Mouse (Mus musculus): ENCODE measurements around the gene Ttll4. TPM values are rescaled to one million over a fixed set of nuclear protein-coding genes. Genes with fewer than 3 reads are reported as not detected.

The Ttll4 gene
- total and polyA plus RNA-seq, 2 experiments, result 8.6 to 9.1 TPM

DNA sequence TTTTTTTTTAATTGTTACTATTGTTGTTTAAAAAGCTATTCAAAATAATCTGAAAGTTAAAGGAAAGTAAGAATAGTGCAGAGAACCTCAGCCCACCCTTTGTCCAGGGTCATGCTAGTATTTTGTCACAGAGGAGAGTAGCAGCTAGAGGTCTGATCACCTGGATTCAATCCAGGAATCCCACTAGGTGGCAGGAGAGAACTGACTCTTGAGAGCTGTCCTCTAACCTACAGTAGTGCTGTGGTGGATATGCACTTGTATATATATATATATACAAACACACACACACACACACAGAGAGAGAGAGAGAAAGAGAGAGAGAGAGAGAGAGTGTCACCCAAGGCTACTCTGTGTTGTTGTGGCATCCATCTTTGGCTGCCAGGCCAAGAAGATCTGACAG lies 17.6 kb upstream of the Ttll4 start:
- Histone ChIP-seq H3K4me1 (ENCODE audit: control insufficient read depth, insufficient read depth, low read length) (no peaks in the 10 kb centered on the region), H3K27me3 (ENCODE audit: control insufficient read depth, insufficient read depth, low read length) (no peaks in the 10 kb centered on the region), H3K27ac (replicated peaks; ENCODE audit: insufficient read depth, low read depth, low read length) (no peak overlapping the region)

DNA sequence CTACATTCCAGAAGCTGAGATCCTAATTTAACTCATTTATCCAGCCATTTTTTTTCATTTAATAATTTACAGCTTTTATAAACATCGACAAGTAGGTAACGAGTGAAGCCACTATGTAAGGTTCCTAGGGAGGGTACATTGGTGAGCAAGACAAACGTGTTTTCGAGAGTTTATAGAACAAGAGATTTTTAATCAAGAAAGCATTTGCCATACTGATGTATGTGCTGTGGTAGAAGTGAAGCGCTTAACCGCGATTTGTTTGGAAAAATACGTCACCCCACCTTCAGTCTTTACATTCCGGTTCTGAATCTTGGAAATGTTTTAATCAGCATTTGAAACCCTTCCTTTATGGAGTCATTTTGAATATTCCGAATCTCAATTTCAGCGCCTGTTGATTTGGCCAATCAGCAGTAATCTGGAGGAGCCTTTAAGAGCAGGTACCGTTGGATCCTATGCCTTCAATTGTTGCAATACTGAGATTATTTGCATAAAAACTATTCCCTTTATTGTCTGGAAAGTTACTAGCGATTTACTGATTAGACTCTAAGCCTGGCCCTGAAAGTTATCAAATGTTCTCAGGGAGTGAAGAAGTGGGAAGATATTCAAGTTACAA lies 814 bp downstream of the Ttll4 start:
- Histone ChIP-seq H3K4me1 (ENCODE audit: control insufficient read depth, insufficient read depth, low read length) (peaks cover 9% of the 10 kb centered on the region), H3K36me3 (ENCODE audit: control insufficient read depth, insufficient read depth, low read length) (no peaks in the 10 kb centered on the region), H3K27me3 (ENCODE audit: control insufficient read depth, insufficient read depth, low read length) (no peaks in the 10 kb centered on the region), H3K4me3 (ENCODE audit: insufficient read depth, low read depth, low read length) (peak overlapping the region; percentile 94; the same call in 1 of the 2 replicates), H3K9ac (ENCODE audit: low read depth, low read length) (peak overlapping the region; percentile 94; the same call in 1 of the 2 replicates), H3K27ac (replicated peaks; ENCODE audit: insufficient read depth, low read depth, low read length) (no peak overlapping the region), H3K79me2 (ENCODE audit: control insufficient read depth, insufficient read depth, low read length) (peaks cover 8% of the 10 kb centered on the region; the same call in 1 of the 2 replicates)
- TF ChIP-seq CTCF (IDR thresholded peaks at IDR 0.05; ENCODE audit: low read depth, low read length), result no peak
- no peak for TF ChIP-seq POLR2A (IDR thresholded peaks at IDR 0.05; ENCODE audit: extremely low read depth, insufficient read depth, low read length)
- 4% methylated on average over 13 of the region's 13 CpGs for WGBS
- DNase-seq (ENCODE audit: extremely low read depth, low read depth, low spot score), result peak; percentile 30

More for the DNA sequence above, 17.6 kb upstream of the Ttll4 start:
- TF ChIP-seq POLR2A (IDR thresholded peaks at IDR 0.05; ENCODE audit: extremely low read depth, insufficient read depth, low read length) (no peak), CTCF (IDR thresholded peaks at IDR 0.05; ENCODE audit: low read depth, low read length) (no peak)
- no peaks in the 10 kb centered on the region for H3K36me3 ChIP-seq (ENCODE audit: control insufficient read depth, insufficient read depth, low read length)
- no peak overlapping the region for H3K4me3 ChIP-seq (ENCODE audit: insufficient read depth, low read depth, low read length)
- no peaks in the 10 kb centered on the region for H3K79me2 ChIP-seq (ENCODE audit: control insufficient read depth, insufficient read depth, low read length)
- no peak overlapping the region for H3K9ac ChIP-seq (ENCODE audit: low read depth, low read length)
- no peak for DNase-seq (ENCODE audit: extremely low read depth, low read depth, low spot score)

DNA sequence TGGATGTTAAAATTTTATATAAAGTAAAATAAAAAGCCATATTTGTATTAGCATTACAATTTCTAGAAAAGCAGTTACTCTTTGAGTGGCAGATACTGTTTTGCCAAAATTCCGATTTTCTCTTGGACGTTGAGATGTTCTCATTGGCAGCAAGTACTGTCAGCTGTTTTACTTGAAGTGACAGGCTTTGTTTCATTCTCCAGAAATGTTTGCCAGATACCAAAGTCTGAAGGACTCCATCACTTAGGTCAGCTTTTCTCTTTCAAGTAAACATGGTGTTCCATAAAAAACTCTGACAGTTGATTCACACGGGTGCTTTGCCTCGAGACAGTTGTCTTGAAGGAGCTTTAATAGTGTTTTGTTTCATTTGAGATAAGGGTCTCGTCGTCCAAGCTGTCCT lies 3.6 kb downstream of the Ttll4 start:
- no peak for TF ChIP-seq POLR2A (IDR thresholded peaks at IDR 0.05; ENCODE audit: extremely low read depth, insufficient read depth, low read length)
- no peak for TF ChIP-seq CTCF (IDR thresholded peaks at IDR 0.05; ENCODE audit: low read depth, low read length)
- 31% methylated on average over 6 of the region's 6 CpGs for WGBS
- peak; percentile 75 for DNase-seq (ENCODE audit: extremely low read depth, low read depth, low spot score)

DNA sequence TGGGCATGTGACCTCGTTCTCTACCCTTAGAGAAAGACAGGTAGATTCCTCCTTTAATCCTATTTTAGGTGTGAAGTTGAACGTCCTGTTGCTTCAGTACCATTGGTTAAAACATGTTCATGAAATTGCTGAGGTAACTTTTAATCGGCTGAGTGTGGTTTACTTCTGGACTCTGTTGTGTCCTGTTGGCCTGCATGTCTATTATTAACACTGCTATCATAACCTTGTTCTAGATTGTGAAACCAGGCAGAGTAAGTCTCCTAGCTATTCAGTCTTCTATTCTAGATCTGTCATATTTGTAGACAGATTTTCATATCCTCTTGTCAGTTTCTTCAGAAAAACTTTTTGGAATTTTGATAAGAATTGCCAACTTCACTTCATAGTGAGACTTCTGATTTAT lies 6.8 kb downstream of the Ttll4 start:
- peak; percentile 74 for DNase-seq (ENCODE audit: extremely low read depth, low read depth, low spot score)
- Histone ChIP-seq H3K4me3 (ENCODE audit: insufficient read depth, low read depth, low read length) (no peak overlapping the region), H3K36me3 (ENCODE audit: control insufficient read depth, insufficient read depth, low read length) (peaks cover 1% of the 10 kb centered on the region; the same call in 1 of the 2 replicates), H3K9ac (ENCODE audit: low read depth, low read length) (no peak overlapping the region), H3K4me1 (ENCODE audit: control insufficient read depth, insufficient read depth, low read length) (peaks cover 7% of the 10 kb centered on the region), H3K27ac (replicated peaks; ENCODE audit: insufficient read depth, low read depth, low read length) (no peak overlapping the region), H3K79me2 (ENCODE audit: control insufficient read depth, insufficient read depth, low read length) (peaks cover 14% of the 10 kb centered on the region; the same call in 1 of the 2 replicates), H3K27me3 (ENCODE audit: control insufficient read depth, insufficient read depth, low read length) (no peaks in the 10 kb centered on the region)
- TF ChIP-seq POLR2A (IDR thresholded peaks at IDR 0.05; ENCODE audit: extremely low read depth, insufficient read depth, low read length) (no peak), CTCF (IDR thresholded peaks at IDR 0.05; ENCODE audit: low read depth, low read length) (no peak)
- whole genome bisulfite sequencing, result 45% methylated on average over 3 of the region's 3 CpGs

More for the DNA sequence above, 3.6 kb downstream of the Ttll4 start:
- Histone ChIP-seq H3K79me2 (ENCODE audit: control insufficient read depth, insufficient read depth, low read length) (peaks cover 14% of the 10 kb centered on the region; the same call in 1 of the 2 replicates), H3K27ac (replicated peaks; ENCODE audit: insufficient read depth, low read depth, low read length) (peak overlapping the region; percentile 1; the same call in 1 of the 2 replicates), H3K27me3 (ENCODE audit: control insufficient read depth, insufficient read depth, low read length) (no peaks in the 10 kb centered on the region), H3K9ac (ENCODE audit: low read depth, low read length) (no peak overlapping the region), H3K36me3 (ENCODE audit: control insufficient read depth, insufficient read depth, low read length) (no peaks in the 10 kb centered on the region), H3K4me3 (ENCODE audit: insufficient read depth, low read depth, low read length) (no peak overlapping the region), H3K4me1 (ENCODE audit: control insufficient read depth, insufficient read depth, low read length) (peaks cover 9% of the 10 kb centered on the region)

DNA sequence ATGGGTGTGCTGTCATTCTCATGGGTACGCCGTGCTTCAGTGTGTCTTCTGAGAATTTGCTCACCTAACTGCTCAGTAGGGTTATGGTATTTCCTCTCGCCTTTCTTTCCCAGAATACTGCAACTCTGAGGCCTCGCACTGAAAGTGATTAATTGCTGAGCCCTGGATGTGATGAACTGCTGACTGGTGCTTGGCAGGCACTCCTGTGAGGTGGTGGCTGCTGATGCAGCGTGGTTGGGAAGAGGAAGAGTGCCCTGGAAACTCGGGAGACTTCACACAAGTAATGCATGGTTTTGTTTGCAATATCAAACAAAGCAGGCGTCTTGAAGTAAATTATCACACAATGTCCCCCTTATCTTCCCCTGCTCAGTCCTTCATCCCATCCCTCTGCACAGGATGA lies 11.2 kb downstream of the Ttll4 start:
- WGBS, result 81% methylated on average over 7 of the region's 7 CpGs
- Histone ChIP-seq H3K36me3 (ENCODE audit: control insufficient read depth, insufficient read depth, low read length) (peaks cover 1% of the 10 kb centered on the region; the same call in 1 of the 2 replicates), H3K27me3 (ENCODE audit: control insufficient read depth, insufficient read depth, low read length) (no peaks in the 10 kb centered on the region), H3K9ac (ENCODE audit: low read depth, low read length) (no peak overlapping the region), H3K4me3 (ENCODE audit: insufficient read depth, low read depth, low read length) (no peak overlapping the region), H3K27ac (replicated peaks; ENCODE audit: insufficient read depth, low read depth, low read length) (no peak overlapping the region), H3K4me1 (ENCODE audit: control insufficient read depth, insufficient read depth, low read length) (no peaks in the 10 kb centered on the region; the same call in 1 of the 2 replicates), H3K79me2 (ENCODE audit: control insufficient read depth, insufficient read depth, low read length) (peaks cover 6% of the 10 kb centered on the region; the same call in 1 of the 2 replicates)
- TF ChIP-seq POLR2A (IDR thresholded peaks at IDR 0.05; ENCODE audit: extremely low read depth, insufficient read depth, low read length), result no peak
- no peak for DNase-seq (ENCODE audit: extremely low read depth, low read depth, low spot score)

DNA sequence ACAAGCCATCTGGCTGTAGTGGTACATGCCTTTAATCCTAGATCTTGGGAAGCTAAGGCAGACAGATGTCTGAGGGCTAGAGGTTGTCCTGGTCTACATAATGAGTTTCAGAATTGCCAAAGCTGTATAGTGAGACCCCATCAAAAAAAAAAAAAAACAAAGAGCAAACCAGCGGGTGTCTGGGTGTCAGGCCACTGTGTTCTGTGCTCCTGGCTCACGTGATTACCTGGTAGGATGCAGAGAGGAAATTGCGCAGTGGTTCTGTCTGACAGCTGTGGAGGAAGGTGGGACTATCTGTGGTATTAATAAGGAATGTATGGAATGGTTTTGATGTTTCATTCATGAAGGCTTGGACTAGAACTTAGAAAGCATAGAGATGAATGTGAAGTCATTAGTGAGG lies 15.3 kb downstream of the Ttll4 start:
- Histone ChIP-seq H3K36me3 (ENCODE audit: control insufficient read depth, insufficient read depth, low read length) (peaks cover 17% of the 10 kb centered on the region), H3K27me3 (ENCODE audit: control insufficient read depth, insufficient read depth, low read length) (no peaks in the 10 kb centered on the region), H3K79me2 (ENCODE audit: control insufficient read depth, insufficient read depth, low read length) (no peaks in the 10 kb centered on the region), H3K9ac (ENCODE audit: low read depth, low read length) (no peak overlapping the region), H3K4me1 (ENCODE audit: control insufficient read depth, insufficient read depth, low read length) (no peaks in the 10 kb centered on the region), H3K27ac (replicated peaks; ENCODE audit: insufficient read depth, low read depth, low read length) (no peak overlapping the region), H3K4me3 (ENCODE audit: insufficient read depth, low read depth, low read length) (no peak overlapping the region)
- no peak for DNase-seq (ENCODE audit: extremely low read depth, low read depth, low spot score)
- WGBS, result 94% methylated on average over 3 of the region's 3 CpGs
- TF ChIP-seq POLR2A (IDR thresholded peaks at IDR 0.05; ENCODE audit: extremely low read depth, insufficient read depth, low read length), result no peak
- TF ChIP-seq CTCF (IDR thresholded peaks at IDR 0.05; ENCODE audit: low read depth, low read length), result no peak
